Mouse (Mus musculus) heart, adult 2 months (tissue): ENCODE results near the gene Tbc1d23. TPM values are rescaled to one million over a fixed set of nuclear protein-coding genes. Genes with fewer than 3 reads are reported as not detected.

Source experiments
- DNase-seq, 2 experiments: peaks; one replicate each; pipeline ENCODE4 v3.0.0; 2021
- H3K27ac ChIP-seq: fragments of 200-600 bp; 2 replicates; pipeline ENCODE4 v1.8.1; 2022
- H3K27me3 ChIP-seq: fragments of 200-500 bp; 2 replicates; pipeline ENCODE4 v1.6.1; 2012; ENCODE audit warnings: mild to moderate bottlenecking, low read length, inconsistent platforms, mixed read lengths; ENCODE audit not compliant: control insufficient read depth, insufficient read depth
- H3K36me3 ChIP-seq: fragments of 200-500 bp; 2 replicates; pipeline ENCODE4 v1.6.1; 2012; ENCODE audit warnings: low read length, inconsistent platforms; ENCODE audit not compliant: control insufficient read depth, insufficient read depth
- H3K4me1 ChIP-seq: fragments of 200-500 bp; 2 replicates; pipeline ENCODE4 v1.6.1; 2011; ENCODE audit warnings: low read length; ENCODE audit not compliant: control insufficient read depth, insufficient read depth
- H3K4me3 ChIP-seq: fragments of 200-600 bp; 2 replicates; pipeline ENCODE4 v1.8.1; 2022
- H3K79me2 ChIP-seq: fragments of 200-500 bp; replicated peaks from 2 replicates; pipeline ENCODE4 v1.6.1; 2012; ENCODE audit warnings: mild to moderate bottlenecking, inconsistent platforms, low read length, moderate library complexity, mixed read lengths; ENCODE audit not compliant: control insufficient read depth, insufficient read depth
- H3K9ac ChIP-seq: fragments of 200-500 bp; 2 replicates; pipeline ENCODE4 v1.6.1; 2012; ENCODE audit warnings: low read depth, mild to moderate bottlenecking, control low read depth, inconsistent platforms, low read length, mixed read lengths
- CTCF ChIP-seq: fragments of 200-600 bp; IDR thresholded peaks from 2 replicates; pipeline ENCODE4 v1.8.1; 2022; ENCODE audit warnings: antibody characterized with exemption, mild to moderate bottlenecking, moderate library complexity
- EP300 ChIP-seq: fragments of 200-500 bp; IDR thresholded peaks from 2 replicates; pipeline ENCODE4 v1.6.1; 2011; ENCODE audit warnings: low read depth, low read length, control low read depth; ENCODE audit not compliant: insufficient read depth
- POLR2A ChIP-seq: fragments of 200-500 bp; IDR thresholded peaks from 2 replicates; pipeline ENCODE4 v1.6.1; 2011; ENCODE audit warnings: mild to moderate bottlenecking, low read depth, low read length, control low read depth; ENCODE audit not compliant: insufficient read depth
- WGBS: fragments of 180-500 bp; shearing (Covaris S2); methylation state at CpG from one replicate; pipeline ENCODE4 v1.1.7; 2018; 5-methylcytosine and 5-hydroxymethylcytosine counted together
- intact Hi-C: fragments of 180-260 bp; cut with DNase I; formaldehyde crosslinking; loops from one replicate; pipeline ENCODE4 v1.15.1; 2025
- polyA plus RNA-seq: library from polyadenylated mRNA; depleted of rRNA; stranded (reverse); fragments of >200 nt; gene quantifications from 2 replicates; pipeline ENCODE4 v1.2.3, GENCODE M21; 2012
- total RNA-seq, 2 experiments: library from RNA; stranded (reverse); gene quantifications; 2 replicates each; pipeline ENCODE4 v1.2.3; 2021

The Tbc1d23 gene
- total and polyA plus RNA-seq, 3 experiments, result 7.7 to 26.1 (median 25.3) TPM

DNA sequence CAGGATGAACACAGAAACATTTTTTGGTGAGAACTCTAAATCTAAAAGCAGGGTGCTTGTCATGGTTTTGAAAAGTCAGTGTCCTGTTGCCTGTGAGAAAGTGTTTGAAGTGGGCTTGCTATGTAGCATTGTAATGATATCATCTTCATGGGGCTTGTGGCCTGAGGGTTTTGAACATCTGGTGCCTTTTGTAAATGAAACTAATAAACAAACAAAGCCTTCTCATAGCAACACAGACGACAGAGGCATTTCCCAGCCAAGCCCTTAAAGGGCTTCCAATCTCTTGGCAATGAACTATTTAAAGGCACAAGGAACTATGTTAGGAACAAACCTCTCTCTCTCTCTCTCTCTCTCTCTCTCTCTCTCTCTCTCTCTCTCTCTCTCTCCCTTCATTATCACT is 35.8 kb upstream of the Tbc1d23 start:
- no peak overlapping the region for H3K9ac ChIP-seq
- intact Hi-C loops, result loop anchor here (5.0 kb wide), 1 partner anchor 80 kb away; no protein-coding TSS in a partner anchor

DNA sequence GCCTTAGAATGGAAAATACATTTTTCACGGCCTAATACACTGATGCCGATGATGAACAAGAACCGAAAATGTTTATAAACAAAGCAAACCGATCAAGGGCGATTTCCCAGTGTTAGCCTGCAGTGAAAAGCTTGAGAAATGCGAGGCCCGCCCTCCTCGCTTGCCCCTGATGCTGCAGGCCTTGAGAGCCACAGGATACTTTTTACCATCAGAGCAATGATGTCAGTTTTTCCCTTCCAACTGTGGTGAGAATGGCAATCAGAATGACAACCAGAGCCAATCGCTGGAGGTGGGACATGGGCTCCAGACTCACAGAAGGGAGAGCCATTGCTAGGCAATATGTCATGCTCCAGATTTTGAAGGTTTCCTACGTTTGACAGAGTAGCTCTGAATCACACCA is 28.8 kb upstream of the Tbc1d23 start:
- H3K4me1 ChIP-seq, result no peaks in the 10 kb centered on the region
- DNase-seq, result no peak
- no peaks in the 10 kb centered on the region for H3K79me2 ChIP-seq
- H3K4me3 ChIP-seq, result no peak overlapping the region
- WGBS, result 92% methylated on average over 10 of the region's 10 CpGs
- no peaks in the 10 kb centered on the region for H3K27me3 ChIP-seq
- H3K36me3 ChIP-seq, result no peaks in the 10 kb centered on the region
- intact Hi-C loops, result no loop called here
- no peak for TF ChIP-seq POLR2A
- TF ChIP-seq EP300, result no peak
- no peak for TF ChIP-seq CTCF
- H3K9ac ChIP-seq, result no peak overlapping the region
- H3K27ac ChIP-seq, result no peak overlapping the region

More for the DNA sequence above, 35.8 kb upstream of the Tbc1d23 start:
- TF ChIP-seq POLR2A (no peak), CTCF (no peak), EP300 (no peak)
- H3K27me3 ChIP-seq, result no peaks in the 10 kb centered on the region
- H3K4me1 ChIP-seq, result peaks cover 7% of the 10 kb centered on the region
- H3K36me3 ChIP-seq, result peaks cover 9% of the 10 kb centered on the region
- no peaks in the 10 kb centered on the region for H3K79me2 ChIP-seq
- peak in 1 of 2 experiments; percentile 57 for DNase-seq
- H3K27ac ChIP-seq, result peak overlapping the region; percentile 66
- 0% methylated on average over 1 of the region's 1 CpGs for WGBS
- no peak overlapping the region for H3K4me3 ChIP-seq

DNA sequence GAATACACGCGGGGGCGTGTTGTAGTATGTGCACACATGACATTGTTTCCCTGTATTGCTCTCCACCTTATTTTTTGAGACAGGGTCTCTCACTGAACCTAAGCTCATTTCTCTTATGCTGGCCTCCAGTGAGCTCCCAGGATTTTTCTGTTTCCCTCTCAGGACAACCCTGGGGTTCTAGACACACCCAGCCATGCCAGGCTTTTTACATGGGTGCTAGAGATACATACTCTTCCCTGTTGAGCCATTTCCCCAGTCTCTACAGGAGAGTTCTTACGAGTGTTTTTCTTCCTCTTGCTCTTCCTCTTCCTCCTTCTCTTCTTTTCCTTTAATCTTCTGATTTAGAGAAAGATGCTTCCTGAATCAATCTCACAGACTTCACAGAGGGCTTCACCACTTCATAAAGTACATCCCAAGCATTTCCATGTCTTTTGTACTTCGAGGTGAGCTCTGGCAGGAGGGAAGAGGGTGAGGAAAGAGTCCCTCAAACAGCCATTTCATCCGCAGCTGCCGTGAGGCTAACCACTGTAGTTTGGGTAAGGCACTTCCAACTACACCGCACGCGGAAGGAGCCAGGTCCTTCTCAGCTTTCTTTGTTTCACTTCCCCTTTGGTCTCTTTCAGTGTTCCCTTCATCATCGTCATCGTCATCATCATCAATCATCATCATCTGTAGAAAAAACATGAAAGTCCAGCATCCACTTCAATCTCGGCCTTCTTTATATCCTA is 28.2 kb upstream of the Tbc1d23 start:
- Histone ChIP-seq H3K36me3 (no peaks in the 10 kb centered on the region), H3K4me3 (no peak overlapping the region), H3K27ac (no peak overlapping the region), H3K9ac (no peak overlapping the region), H3K79me2 (no peaks in the 10 kb centered on the region), H3K4me1 (no peaks in the 10 kb centered on the region), H3K27me3 (no peaks in the 10 kb centered on the region)
- 87% methylated on average over 13 of the region's 13 CpGs for WGBS
- DNase-seq, result no peak
- TF ChIP-seq EP300, result no peak
- no peak for TF ChIP-seq POLR2A
- TF ChIP-seq CTCF, result no peak
- intact Hi-C loops, result no loop called here

DNA sequence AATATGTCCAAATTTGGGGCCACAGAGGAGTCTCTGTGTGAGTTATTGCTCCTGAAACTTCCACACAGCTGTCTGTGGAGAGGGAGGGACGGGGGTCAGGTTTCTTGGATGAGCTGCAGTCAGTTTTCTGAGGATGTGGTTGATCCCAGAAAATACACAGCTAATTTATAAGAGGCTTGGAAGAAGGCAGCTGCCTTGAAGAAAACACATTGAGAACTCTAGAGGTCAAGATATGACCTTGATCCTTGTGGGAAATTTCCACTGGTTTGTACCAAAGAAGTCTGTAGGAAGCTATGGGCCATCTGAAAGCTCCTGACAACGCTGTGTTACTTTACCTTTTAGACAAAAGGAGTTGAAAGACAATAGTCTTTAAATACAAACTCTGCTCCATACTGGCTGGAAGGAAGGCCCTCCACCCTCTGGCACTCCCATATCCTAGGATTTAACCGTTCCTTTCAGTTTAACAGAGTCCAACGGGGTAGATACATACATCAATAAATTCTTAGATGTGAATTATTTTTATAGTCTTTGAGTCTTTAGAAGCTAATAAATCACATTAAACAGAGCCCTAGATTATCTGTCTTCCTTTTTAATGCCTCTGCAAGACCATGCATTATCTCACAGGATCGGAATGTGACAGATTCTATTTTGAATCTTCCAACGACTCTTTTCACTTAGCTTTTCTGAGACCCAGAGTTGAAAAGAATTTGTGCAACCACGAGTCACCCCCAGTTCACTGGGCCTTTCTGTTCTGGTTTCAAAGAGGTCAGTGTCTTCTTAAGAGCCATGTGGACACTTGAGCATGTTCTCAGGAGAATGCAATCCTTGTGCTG is 20.5 kb upstream of the Tbc1d23 start:
- intact Hi-C loops, result no loop called here
- H3K9ac ChIP-seq, result no peak overlapping the region
- TF ChIP-seq EP300 (no peak), POLR2A (no peak), CTCF (no peak)
- no peak overlapping the region for H3K4me3 ChIP-seq
- no peaks in the 10 kb centered on the region for H3K36me3 ChIP-seq
- H3K4me1 ChIP-seq, result peaks cover 1% of the 10 kb centered on the region
- DNase-seq, result peak in 1 of 2 experiments; percentile 20
- H3K27ac ChIP-seq, result peak overlapping the region; percentile 37
- WGBS, result 29% methylated on average over 7 of the region's 7 CpGs
- H3K79me2 ChIP-seq, result no peaks in the 10 kb centered on the region
- no peaks in the 10 kb centered on the region for H3K27me3 ChIP-seq

DNA sequence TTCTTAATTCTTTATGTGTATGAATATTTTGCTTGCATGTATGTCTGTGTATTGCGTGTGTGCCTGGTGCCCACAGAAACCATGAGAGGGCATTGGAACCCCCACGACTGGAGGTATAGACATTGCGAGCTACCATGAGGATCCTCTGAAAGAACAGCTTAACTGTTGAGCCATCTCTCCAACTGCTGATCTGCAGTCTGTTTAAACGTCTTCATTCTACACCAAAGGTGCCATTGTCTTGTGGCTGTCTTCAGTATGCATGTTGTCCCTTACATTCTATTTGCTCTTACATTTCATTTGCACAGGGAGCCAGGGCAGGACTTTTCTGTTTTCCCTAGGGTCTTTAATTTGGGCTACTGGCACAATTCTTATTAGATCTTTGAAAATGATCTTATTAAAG is 19.7 kb upstream of the Tbc1d23 start:
- H3K27ac ChIP-seq, result peak overlapping the region; percentile 22
- H3K79me2 ChIP-seq, result no peaks in the 10 kb centered on the region
- 91% methylated on average over 4 of the region's 4 CpGs for WGBS
- no peaks in the 10 kb centered on the region for H3K27me3 ChIP-seq
- no peak overlapping the region for H3K4me3 ChIP-seq
- no peak for DNase-seq
- no peaks in the 10 kb centered on the region for H3K36me3 ChIP-seq
- no peak overlapping the region for H3K9ac ChIP-seq
- peaks cover 1% of the 10 kb centered on the region for H3K4me1 ChIP-seq
- TF ChIP-seq CTCF (no peak), POLR2A (no peak), EP300 (no peak)
- intact Hi-C loops, result no loop called here

DNA sequence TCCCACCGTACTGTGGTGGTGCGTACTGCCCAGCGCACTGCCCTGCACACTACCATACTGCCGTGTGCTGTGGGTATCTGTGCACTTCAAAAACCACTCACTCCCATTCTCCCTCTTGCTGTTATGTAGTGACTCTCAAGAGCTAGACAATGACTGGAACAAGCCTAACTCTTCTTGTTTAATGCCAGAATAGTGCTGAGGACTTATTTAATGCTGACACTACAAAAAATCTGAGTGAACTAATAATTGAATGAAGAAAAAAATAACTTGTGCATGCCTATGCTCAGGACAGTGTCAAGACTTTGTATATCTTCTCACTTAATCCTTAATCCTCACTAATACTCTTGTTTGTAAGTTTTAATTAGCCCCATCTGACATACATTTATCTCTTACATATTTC is 16.2 kb upstream of the Tbc1d23 start:
- Histone ChIP-seq H3K27me3 (no peaks in the 10 kb centered on the region), H3K27ac (no peak overlapping the region), H3K9ac (no peak overlapping the region), H3K36me3 (no peaks in the 10 kb centered on the region), H3K4me1 (peaks cover 3% of the 10 kb centered on the region), H3K4me3 (no peak overlapping the region), H3K79me2 (no peaks in the 10 kb centered on the region)
- no peak for TF ChIP-seq EP300
- TF ChIP-seq POLR2A, result no peak
- no peak for TF ChIP-seq CTCF
- DNase-seq, result no peak
- intact Hi-C loops, result loop anchor here (5.0 kb wide), 1 partner anchor 80 kb away; no protein-coding TSS in a partner anchor
- WGBS, result 94% methylated on average over 4 of the region's 4 CpGs
